Mouse (Mus musculus) G1E (cell line): Measurements from ENCODE around the gene Sgcd.

ENCODE experiments used
- CTCF ChIP-seq: IDR thresholded peaks from 2 replicates; pipeline ENCODE4 v1.5.1; 2012; ENCODE audit warnings: low read depth, low read length, inconsistent platforms, mixed read lengths
- GATA1 ChIP-seq: IDR thresholded peaks from 2 replicates; pipeline ENCODE4 v1.6.1; 2012; ENCODE audit warnings: borderline replicate concordance, low read length, inconsistent platforms, mixed read lengths
- GATA2 ChIP-seq: IDR thresholded peaks from 2 replicates; pipeline ENCODE4 v1.6.1; 2012; ENCODE audit warnings: low read depth, low read length, inconsistent platforms, borderline replicate concordance
- POLR2AphosphoS5 ChIP-seq: IDR thresholded peaks from 2 replicates; pipeline ENCODE4 v1.6.1; 2012; ENCODE audit warnings: low read depth, low read length, inconsistent platforms; ENCODE audit not compliant: insufficient replicate concordance
- TAL1 ChIP-seq: conservative IDR thresholded peaks from 2 replicates; pipeline ENCODE4 v1.6.1; 2012; ENCODE audit warnings: low read depth, low read length, inconsistent platforms, mixed read lengths

GRCm38 (mm10) chr11:47981108-47981507 is 7.7 kb downstream of the Sgcd start:
- TF ChIP-seq CTCF (no peak), TAL1 (no peak), GATA1 (no peak), POLR2AphosphoS5 (no peak), GATA2 (no peak)
